Mouse (Mus musculus) olfactory bulb, adult 2 months (tissue): ENCODE measurements around the gene Fasn.
"Not testable (repeated sequence)": the region's sequence is repeated elsewhere in the genome, so short reads cannot be mapped to it uniquely, and the experiment has no call there.

ENCODE experiments used
- CTCF ChIP-seq: fragments of 200-500 bp; IDR thresholded peaks from 2 replicates; pipeline ENCODE4 v1.5.1; 2012; ENCODE audit warnings: low read depth, mild to moderate bottlenecking, low read length, moderate library complexity; ENCODE audit not compliant: insufficient read depth
- POLR2A ChIP-seq: fragments of 200-500 bp; IDR thresholded peaks from 2 replicates; pipeline ENCODE4 v1.6.1; 2012; ENCODE audit warnings: mild to moderate bottlenecking, low read depth, low read length, moderate library complexity; ENCODE audit not compliant: insufficient read depth

- not testable (repeated sequence) for TF ChIP-seq CTCF, POLR2A
These were observed 31.6 kb upstream of the Fasn start for GRCm38 (mm10) chr11:120855938-120856337.
